Mouse (Mus musculus): ENCODE results near the gene Dusp5.

DNA sequence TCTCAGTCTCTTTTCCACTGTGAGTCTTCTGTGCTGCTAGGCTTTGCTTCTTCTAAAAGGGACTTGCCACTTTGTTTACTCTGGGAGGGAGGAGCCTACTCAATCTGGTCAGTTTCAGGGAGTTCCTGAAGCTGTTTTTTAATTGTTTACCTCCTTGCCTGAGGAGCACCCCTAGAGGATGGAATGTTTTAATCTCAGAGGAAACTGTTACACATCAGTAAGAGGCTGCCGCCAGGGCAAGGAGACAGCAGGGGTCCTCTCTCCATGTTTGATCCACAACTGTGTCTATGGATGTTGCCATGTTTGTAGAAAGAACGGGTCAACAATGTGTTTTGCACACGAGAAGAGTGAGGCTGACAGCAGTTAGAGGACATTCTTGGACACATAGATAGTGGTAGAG is 31.5 kb downstream of the Dusp5 start:
- TF ChIP-seq CTCF (conservative IDR thresholded peaks at IDR 0.05; ENCODE audit: insufficient read depth, insufficient read length, low read depth, low read length): no peak
- TF ChIP-seq POLR2A (IDR thresholded peaks at IDR 0.05; ENCODE audit: low read depth, low read length): no peak
